Mouse (Mus musculus) liver, embryonic 12.5 days (tissue): ENCODE measurements around the gene Pald1. TPM values are rescaled to one million over a fixed set of nuclear protein-coding genes. Genes with fewer than 3 reads are reported as not detected.
A peak's percentile ranks its signal among the peaks of the same experiment; 100 is the strongest.

Experiments used
- ATAC-seq: fragments of 200-750 bp; cut with Nextera tagmentation; 2 replicates; pipeline ENCODE4 v1.8.0; 2017; ENCODE audit warnings: moderate number of reproducible peaks, mild to moderate bottlenecking, moderate library complexity
- H3K27ac ChIP-seq: fragments of 300-500 bp; sonication (generic); 2 replicates; pipeline ENCODE4 v1.5.1; 2016; ENCODE audit warnings: mild to moderate bottlenecking
- H3K27me3 ChIP-seq: fragments of 300-500 bp; sonication (generic); replicated peaks from 2 replicates; pipeline ENCODE4 v1.6.1; 2016; ENCODE audit warnings: mild to moderate bottlenecking, moderate library complexity
- H3K36me3 ChIP-seq: fragments of 300-500 bp; sonication (generic); 2 replicates; pipeline ENCODE4 v1.6.1; 2016; ENCODE audit warnings: mild to moderate bottlenecking, moderate library complexity
- H3K4me1 ChIP-seq: fragments of 300-500 bp; sonication (generic); 2 replicates; pipeline ENCODE4 v1.6.1; 2016
- H3K4me2 ChIP-seq: fragments of 300-500 bp; sonication (generic); 2 replicates; pipeline ENCODE4 v1.6.1; 2016; ENCODE audit warnings: mild to moderate bottlenecking, moderate library complexity
- H3K4me3 ChIP-seq: fragments of 300-500 bp; sonication (generic); 2 replicates; pipeline ENCODE4 v1.5.1; 2016; ENCODE audit warnings: mild to moderate bottlenecking, moderate library complexity
- H3K9ac ChIP-seq: fragments of 300-500 bp; sonication (generic); 2 replicates; pipeline ENCODE4 v1.6.1; 2016; ENCODE audit warnings: mild to moderate bottlenecking, moderate library complexity
- H3K9me3 ChIP-seq: fragments of 300-500 bp; sonication (generic); replicated peaks from 2 replicates; pipeline ENCODE4 v1.6.1; 2016; ENCODE audit warnings: mild to moderate bottlenecking, moderate library complexity
- WGBS: fragments of 180-500 bp; shearing (Covaris S2); methylation state at CpG from one replicate; pipeline ENCODE4 v1.1.7; 2016; ENCODE audit not compliant: insufficient replicate concordance; 5-methylcytosine and 5-hydroxymethylcytosine counted together
- polyA plus RNA-seq: library from polyadenylated mRNA; unstranded; fragments of >200 nt; fragmentation: Nextera tagmentation; extraction: Ambion mirVana; gene quantifications from 2 replicates; pipeline ENCODE4 v1.2.1, GENCODE M21; 2016

The Pald1 gene
- polyA plus RNA-seq, 1 experiment from 2014 or later: 12.1 TPM

GRCm38 (mm10) chr10:61324717-61325116 lies 58.6 kb downstream of the Pald1 start:
- Histone ChIP-seq H3K27me3 (no peaks in the 10 kb centered on the region), H3K36me3 (peaks cover 32% of the 10 kb centered on the region), H3K4me1 (no peaks in the 10 kb centered on the region), H3K4me3 (no peak overlapping the region), H3K9ac (no peak overlapping the region), H3K27ac (no peak overlapping the region), H3K4me2 (no peak overlapping the region), H3K9me3 (no peaks in the 10 kb centered on the region)
- 66% methylated on average over 8 of the region's 8 CpGs for WGBS
- no peak for ATAC-seq

GRCm38 (mm10) chr10:61318527-61318926 lies 64.8 kb downstream of the Pald1 start:
- Histone ChIP-seq H3K4me3 (no peak overlapping the region), H3K27me3 (no peaks in the 10 kb centered on the region), H3K4me1 (peaks cover 10% of the 10 kb centered on the region), H3K27ac (no peak overlapping the region), H3K4me2 (no peak overlapping the region), H3K9me3 (no peaks in the 10 kb centered on the region), H3K9ac (no peak overlapping the region), H3K36me3 (peaks cover 38% of the 10 kb centered on the region)
- ATAC-seq: no peak
- 65% methylated on average over 3 of the region's 3 CpGs for WGBS

GRCm38 (mm10) chr10:61315324-61315880 lies 67.9 kb downstream of the Pald1 start:
- no peaks in the 10 kb centered on the region; the same call in 1 of the 2 replicates for H3K27me3 ChIP-seq
- 63% methylated on average over 9 of the region's 9 CpGs for WGBS
- H3K36me3 ChIP-seq: peaks cover 12% of the 10 kb centered on the region
- peaks cover 21% of the 10 kb centered on the region for H3K4me1 ChIP-seq
- H3K27ac ChIP-seq: no peak overlapping the region
- no peak overlapping the region for H3K4me3 ChIP-seq
- ATAC-seq: no peak
- no peak overlapping the region for H3K9ac ChIP-seq
- no peak overlapping the region for H3K4me2 ChIP-seq
- no peaks in the 10 kb centered on the region for H3K9me3 ChIP-seq

- 27% methylated on average over 7 of the region's 7 CpGs for WGBS
- Histone ChIP-seq H3K36me3 (0 out of 2 replicates have a peak, but pooled peaks cover 4% of the 10 kb centered on the region), H3K27ac (no peak overlapping the region), H3K9ac (no peak overlapping the region), H3K4me2 (no peak overlapping the region), H3K9me3 (no peaks in the 10 kb centered on the region), H3K4me3 (no peak overlapping the region), H3K4me1 (peaks cover 21% of the 10 kb centered on the region), H3K27me3 (no peaks in the 10 kb centered on the region; the same call in 1 of the 2 replicates)
- no peak for ATAC-seq
These were observed 69.6 kb downstream of the Pald1 start for GRCm38 (mm10) chr10:61313750-61314149.

GRCm38 (mm10) chr10:61312754-61313153 lies 70.6 kb downstream of the Pald1 start:
- no peak overlapping the region; the same call in 1 of the 2 replicates for H3K4me2 ChIP-seq
- H3K4me3 ChIP-seq: no peak overlapping the region
- no peak overlapping the region for H3K9ac ChIP-seq
- H3K36me3 ChIP-seq: no peaks in the 10 kb centered on the region
- H3K9me3 ChIP-seq: no peaks in the 10 kb centered on the region
- H3K27me3 ChIP-seq: no peaks in the 10 kb centered on the region; the same call in 1 of the 2 replicates
- peak; percentile 66 for ATAC-seq
- peaks cover 21% of the 10 kb centered on the region for H3K4me1 ChIP-seq
- 41% methylated on average over 7 of the region's 7 CpGs for WGBS
- peak overlapping the region; percentile 45; the same call in 1 of the 2 replicates for H3K27ac ChIP-seq

- no peaks in the 10 kb centered on the region; the same call in 1 of the 2 replicates for H3K27me3 ChIP-seq
- WGBS: 71% methylated on average over 6 of the region's 6 CpGs
- no peak overlapping the region for H3K9ac ChIP-seq
- no peak overlapping the region; the same call in 1 of the 2 replicates for H3K4me2 ChIP-seq
- H3K27ac ChIP-seq: peak overlapping the region; percentile 45; the same call in 1 of the 2 replicates
- no peaks in the 10 kb centered on the region for H3K36me3 ChIP-seq
- no peaks in the 10 kb centered on the region for H3K9me3 ChIP-seq
- H3K4me1 ChIP-seq: peaks cover 21% of the 10 kb centered on the region
- no peak for ATAC-seq
- no peak overlapping the region for H3K4me3 ChIP-seq
These were observed 71.2 kb downstream of the Pald1 start for GRCm38 (mm10) chr10:61312159-61312558.

- H3K36me3 ChIP-seq: no peaks in the 10 kb centered on the region
- H3K9me3 ChIP-seq: no peaks in the 10 kb centered on the region
- 55% methylated on average over 12 of the region's 12 CpGs for WGBS
- H3K4me1 ChIP-seq: peaks cover 14% of the 10 kb centered on the region; the same call in 1 of the 2 replicates
- H3K27ac ChIP-seq: no peak overlapping the region
- no peak for ATAC-seq
- no peak overlapping the region for H3K4me3 ChIP-seq
- no peak overlapping the region for H3K4me2 ChIP-seq
- no peaks in the 10 kb centered on the region; the same call in 1 of the 2 replicates for H3K27me3 ChIP-seq
- H3K9ac ChIP-seq: no peak overlapping the region
These were observed 74.5 kb downstream of the Pald1 start for GRCm38 (mm10) chr10:61308706-61309320.

GRCm38 (mm10) chr10:61305928-61306590 lies 77.3 kb downstream of the Pald1 start:
- no peaks in the 10 kb centered on the region; the same call in 1 of the 2 replicates for H3K27me3 ChIP-seq
- 41% methylated on average over 13 of the region's 13 CpGs for WGBS
- no peak overlapping the region for H3K4me3 ChIP-seq
- no peaks in the 10 kb centered on the region for H3K4me1 ChIP-seq
- no peak for ATAC-seq
- H3K4me2 ChIP-seq: no peak overlapping the region
- no peaks in the 10 kb centered on the region for H3K36me3 ChIP-seq
- no peak overlapping the region for H3K27ac ChIP-seq
- H3K9me3 ChIP-seq: no peaks in the 10 kb centered on the region
- no peak overlapping the region for H3K9ac ChIP-seq

GRCm38 (mm10) chr10:61304046-61304445 lies 79.3 kb downstream of the Pald1 start:
- Histone ChIP-seq H3K27ac (no peak overlapping the region), H3K9ac (no peak overlapping the region), H3K9me3 (no peaks in the 10 kb centered on the region), H3K36me3 (no peaks in the 10 kb centered on the region), H3K4me2 (no peak overlapping the region), H3K4me1 (no peaks in the 10 kb centered on the region), H3K27me3 (no peaks in the 10 kb centered on the region), H3K4me3 (no peak overlapping the region)
- ATAC-seq: no peak
- 70% methylated on average over 6 of the region's 6 CpGs for WGBS

GRCm38 (mm10) chr10:61300996-61301395 lies 82.3 kb downstream of the Pald1 start:
- Histone ChIP-seq H3K4me2 (no peak overlapping the region), H3K36me3 (no peaks in the 10 kb centered on the region), H3K27ac (no peak overlapping the region), H3K9ac (no peak overlapping the region), H3K27me3 (no peaks in the 10 kb centered on the region), H3K4me1 (no peaks in the 10 kb centered on the region), H3K4me3 (no peak overlapping the region), H3K9me3 (no peaks in the 10 kb centered on the region)
- no peak for ATAC-seq
- 33% methylated on average over 3 of the region's 3 CpGs for WGBS

GRCm38 (mm10) chr10:61297477-61297876 lies 85.9 kb downstream of the Pald1 start, which contains the start of gene Prf1:
Gene Prf1, plus strand, starts transcription at chr10:61297833.
- H3K9ac ChIP-seq: no peak within 1 kb of the TSS

More at GRCm38 (mm10) chr10:61297477-61297876, 85.9 kb downstream of the Pald1 start, which contains the start of gene Prf1:
- Histone ChIP-seq H3K4me1 (no peaks in the 10 kb centered on the region), H3K36me3 (no peaks in the 10 kb centered on the region), H3K4me2 (no peak within 1 kb of the TSS), H3K4me3 (no peak within 1 kb of the TSS), H3K27me3 (no peaks in the 10 kb centered on the region), H3K27ac (no peak within 1 kb of the TSS), H3K9me3 (no peaks in the 10 kb centered on the region)
- ATAC-seq: no peak
- 30% methylated on average over 7 of the region's 7 CpGs for WGBS
